Mouse (Mus musculus): Measurements from ENCODE around the gene Dhrs3.

DNA sequence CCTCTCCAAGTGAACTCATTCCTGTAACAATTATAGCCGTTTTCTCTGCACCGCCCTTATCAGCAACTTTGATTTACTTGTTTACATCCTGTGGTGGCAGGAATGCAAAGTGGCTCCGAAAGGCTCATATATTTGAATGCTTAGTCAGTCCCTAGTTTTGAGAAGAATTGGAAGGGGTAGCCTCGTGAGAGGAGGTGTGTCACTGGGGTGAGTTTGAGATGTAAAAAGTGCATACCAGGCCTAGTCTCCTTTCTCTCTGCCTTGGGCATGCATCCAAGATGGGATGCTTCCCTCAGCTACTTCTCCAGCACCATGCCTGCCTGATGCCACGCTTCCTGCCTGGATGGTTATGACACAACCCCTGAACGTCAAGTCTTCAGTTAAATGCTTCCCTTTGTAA is 76.4 kb downstream of the Dhrs3 start:
- TF ChIP-seq CTCF (IDR thresholded peaks at IDR 0.05; ENCODE audit: borderline replicate concordance, insufficient read depth, low read length) (no peak), POLR2A (IDR thresholded peaks at IDR 0.05; ENCODE audit: low read depth, low read length) (no peak)
